Mouse (Mus musculus) sigmoid colon, adult 10 weeks (tissue): ENCODE measurements around the gene Trim30b. TPM values are rescaled to one million over a fixed set of nuclear protein-coding genes. Genes with fewer than 3 reads are reported as not detected.

Source experiments
- polyA plus RNA-seq: library from polyadenylated mRNA; stranded (reverse); fragments of 350-450 nt; fragmentation: Illumina TruSeq; extraction: RNeasy Lipid Tissue Mini Kit (QIAGEN cat#74804); gene quantifications from one replicate; pipeline ENCODE4 v1.2.3, GENCODE M21; 2014; ENCODE audit warnings: low read depth, low replicate concordance

Gene Trim30b
- 3.2 TPM for polyA plus RNA-seq

GRCm38 (mm10) chr7:104369736-104370414 lies at the start of gene Trim30b:
Gene Trim30b (minus strand): TSS chr7:104369884.

GRCm38 (mm10) chr7:104400698-104401097 lies 31.0 kb upstream of the Trim30b start, which contains the start of gene Trim30c:
Gene Trim30c (minus strand): TSS chr7:104400837.

GRCm38 (mm10) chr7:104352717-104353599 lies 16.7 kb downstream of the Trim30b start, which contains the start of gene Trim12c:
Gene Trim12c (minus strand): TSS chr7:104353362.

GRCm38 (mm10) chr7:104329171-104329570 lies 40.5 kb downstream of the Trim30b start, which contains the start of gene Trim34b:
Gene Trim34b (plus strand): TSS chr7:104329471.

GRCm38 (mm10) chr7:104315369-104316080 lies 54.2 kb downstream of the Trim30b start, which contains the start of gene Trim12a:
Gene Trim12a (minus strand): TSS chr7:104315466.

Other genes with a start within 250 kb of the Trim30b start
- not detected for gene Ubqln5, start 240.1 kb downstream of the Trim30b start, polyA plus RNA-seq
- gene Olfr643, start 232.5 kb downstream of the Trim30b start, polyA plus RNA-seq: not detected
- gene Ubqln3, start 226.6 kb downstream of the Trim30b start, polyA plus RNA-seq: not detected
- not detected for gene Ubqlnl, start 219.3 kb downstream of the Trim30b start, polyA plus RNA-seq
- not detected for gene Olfm5, start 205.1 kb downstream of the Trim30b start, polyA plus RNA-seq
- 0.13 TPM for gene Olfr648, start 186.5 kb downstream of the Trim30b start, polyA plus RNA-seq
- not detected for gene Olfr649, start 173.9 kb downstream of the Trim30b start, polyA plus RNA-seq
- 30.0 TPM for gene Trim6, start 151.1 kb downstream of the Trim30b start, polyA plus RNA-seq
- 40.5 TPM for gene Trim34a, start 125.4 kb downstream of the Trim30b start, polyA plus RNA-seq
- gene Trim5, start 81.8 kb downstream of the Trim30b start, polyA plus RNA-seq: 15.0 TPM
- gene Trim12a, start 54.4 kb downstream of the Trim30b start, polyA plus RNA-seq: 62.6 TPM
- gene Trim34b, start 40.4 kb downstream of the Trim30b start, polyA plus RNA-seq: 2.4 TPM
- gene Trim12c, start 16.5 kb downstream of the Trim30b start, polyA plus RNA-seq: 70.1 TPM
- 0.76 TPM for gene Trim30c, start 31.0 kb upstream of the Trim30b start, polyA plus RNA-seq
- 47.4 TPM for gene Trim30a, start 95.3 kb upstream of the Trim30b start, polyA plus RNA-seq
- 112 TPM for gene Trim30d, start 138.0 kb upstream of the Trim30b start, polyA plus RNA-seq
- gene Olfr651, start 180.2 kb upstream of the Trim30b start, polyA plus RNA-seq: not detected
- gene Olfr652, start 191.0 kb upstream of the Trim30b start, polyA plus RNA-seq: not detected
- not detected for gene Olfr653, start 207.4 kb upstream of the Trim30b start, polyA plus RNA-seq
- gene Olfr654, start 217.1 kb upstream of the Trim30b start, polyA plus RNA-seq: not detected
- not detected for gene Olfr655, start 231.9 kb upstream of the Trim30b start, polyA plus RNA-seq
- gene Olfr656, start 244.1 kb upstream of the Trim30b start, polyA plus RNA-seq: not detected